Mouse (Mus musculus) R1 (cell line): ENCODE data around the gene Tas2r135.
A peak's percentile ranks its signal among the peaks of the same experiment; 100 is the strongest.

ENCODE experiments used
- DNase-seq: peaks from one replicate; pipeline ENCODE4 v3.0.0-alpha.2; 2018; ENCODE audit warnings: low read depth, low spot score

Gene Tas2r135

GRCm38 (mm10) chr6:42426337-42426736 lies 21.1 kb downstream of the Tas2r135 start:
- DNase-seq: no peak

GRCm38 (mm10) chr6:42433554-42433953 lies 28.3 kb downstream of the Tas2r135 start:
- DNase-seq: no peak

GRCm38 (mm10) chr6:42434446-42434845 lies 29.2 kb downstream of the Tas2r135 start, which contains the start of gene Tas2r126:
Tas2r126 (plus strand) TSS chr6:42434535.
- no peak for DNase-seq

GRCm38 (mm10) chr6:42435490-42435889 lies 30.3 kb downstream of the Tas2r135 start:
- DNase-seq: no peak

- DNase-seq: no peak
These were observed 36.2 kb downstream of the Tas2r135 start for GRCm38 (mm10) chr6:42441395-42441794.

- peak; percentile 60 for DNase-seq
These were observed 39.3 kb downstream of the Tas2r135 start for GRCm38 (mm10) chr6:42444491-42444890.

DNA sequence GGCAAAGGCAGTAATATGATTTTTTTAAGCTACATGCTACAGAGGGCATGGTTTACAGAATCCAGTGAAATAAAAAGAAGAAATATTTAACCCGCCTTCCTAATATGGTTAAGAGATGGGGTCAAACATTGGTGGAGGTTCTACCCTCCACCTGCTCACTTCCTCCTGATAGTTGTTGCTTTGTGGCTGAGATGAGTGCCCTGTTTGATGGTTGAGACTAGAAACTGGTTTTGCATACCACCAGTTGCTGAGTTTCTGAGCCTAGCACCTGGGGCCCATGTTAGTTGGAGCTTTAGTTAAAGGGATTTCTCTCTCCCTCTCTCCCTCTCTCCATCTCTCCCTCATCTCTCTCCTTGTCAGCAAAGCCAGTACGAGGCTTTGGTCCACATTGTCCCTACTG lies 42.1 kb downstream of the Tas2r135 start:
- DNase-seq: no peak
